16 mouse cellular contexts compared by ENCODE assay signal in genomic region chr2:23021320-23021719, GRCm38 (mm10). TPM values are rescaled to one million over a fixed set of nuclear protein-coding genes. Genes with fewer than 3 reads are reported as not detected.
A peak's percentile ranks its signal among the peaks of the same experiment; 100 is the strongest.
DNase-seq lines count a peak whose midpoint lies in the region; ATAC-seq and TF ChIP-seq lines count a peak whose summit lies in the region.
"Had no signal": no experiment of that assay in that cellular context is flagged by ENCODE, and none has a peak within 500 bp of the region (broad histone marks: within the 10 kb centered on the region; RNA-seq: fewer than 3 reads in every experiment).

No protein-coding gene starts in this region.

- peak overlapping the region; percentile 18 for H3K4me2 ChIP-seq in liver, embryonic 14.5 days (ENCODE audit: low read depth)
- H3K4me2 ChIP-seq in liver, postnatal 0 days (ENCODE audit: low read depth, low read length): no peak overlapping the region
- H3K4me2 ChIP-seq: heart, embryonic 15.5 days; hindbrain, embryonic 12.5 days; midbrain, embryonic 12.5 days; neural tube, embryonic 13.5 days had no signal

- peaks cover 15% of the 10 kb centered on the region for H3K79me2 ChIP-seq in heart, adult 2 months (replicated peaks; ENCODE audit: control insufficient read depth, insufficient read depth, low read length)
- peaks cover 100% of the 10 kb centered on the region for H3K79me2 ChIP-seq in macrophage (ENCODE audit: inconsistent target)

- WGBS in heart, adult 2 months: 70% methylated on average over 4 of the region's 4 CpGs
- 69% methylated on average over 4 of the region's 4 CpGs for WGBS in liver, embryonic 14.5 days (ENCODE audit: insufficient replicate concordance)
- 79% methylated on average over 4 of the region's 4 CpGs for WGBS in liver, postnatal 0 days (ENCODE audit: insufficient replicate concordance)
- 90% methylated on average over 4 of the region's 4 CpGs for WGBS in macrophage (ENCODE audit: missing documents)

- H3K36me3 ChIP-seq in heart, adult 2 months (ENCODE audit: control insufficient read depth, insufficient read depth, low read length): peaks cover 22% of the 10 kb centered on the region
- no peaks in the 10 kb centered on the region for H3K36me3 ChIP-seq in liver, embryonic 14.5 days (replicated peaks; ENCODE audit: control insufficient read depth, insufficient read depth, low read depth)
- 0 out of 2 replicates have a peak, but pooled peaks cover 2% of the 10 kb centered on the region for H3K36me3 ChIP-seq in liver, postnatal 0 days (replicated peaks; ENCODE audit: insufficient read depth, low read length)
- H3K36me3 ChIP-seq in macrophage (ENCODE audit: inconsistent target): no peaks in the 10 kb centered on the region
- H3K36me3 ChIP-seq: heart, embryonic 15.5 days; hindbrain, embryonic 12.5 days; midbrain, embryonic 12.5 days; neural tube, embryonic 13.5 days had no signal

- no peak for TF ChIP-seq POLR2A in heart, adult 2 months (IDR thresholded peaks at IDR 0.05; ENCODE audit: insufficient read depth, low read depth, low read length)
- TF ChIP-seq POLR2A in cortical plate, adult 2 months (IDR thresholded peaks at IDR 0.05; ENCODE audit: extremely low read depth, insufficient read depth, low read length): no peak

- no peak for ATAC-seq in liver, embryonic 14.5 days (ENCODE audit: insufficient read depth)
- no peak for ATAC-seq in liver, postnatal 0 days
- ATAC-seq: forebrain, embryonic 14.5 days had no signal

- H3K27me3 ChIP-seq in heart, adult 2 months (ENCODE audit: control insufficient read depth, insufficient read depth, low read length): no peaks in the 10 kb centered on the region
- H3K27me3 ChIP-seq in liver, embryonic 14.5 days (ENCODE audit: control insufficient read depth, insufficient read depth, low read length): no peaks in the 10 kb centered on the region
- no peaks in the 10 kb centered on the region for H3K27me3 ChIP-seq in liver, postnatal 0 days (ENCODE audit: insufficient read depth, low read length)
- H3K27me3 ChIP-seq: heart, embryonic 15.5 days; hindbrain, embryonic 12.5 days; midbrain, embryonic 12.5 days; neural tube, embryonic 13.5 days had no signal

- H3K9ac ChIP-seq in heart, adult 2 months (ENCODE audit: low read depth, low read length): no peak overlapping the region
- H3K9ac ChIP-seq in liver, embryonic 14.5 days (replicated peaks): no peak overlapping the region
- no peak overlapping the region for H3K9ac ChIP-seq in liver, postnatal 0 days (replicated peaks)
- H3K9ac ChIP-seq: heart, embryonic 15.5 days; hindbrain, embryonic 12.5 days; midbrain, embryonic 12.5 days; neural tube, embryonic 13.5 days had no signal

- H3K9me3 ChIP-seq in liver, embryonic 14.5 days (ENCODE audit: control insufficient read depth, low read length): no peaks in the 10 kb centered on the region
- H3K9me3 ChIP-seq in liver, postnatal 0 days (ENCODE audit: low read length): no peaks in the 10 kb centered on the region
- H3K9me3 ChIP-seq: embryonic facial prominence, embryonic 10.5 days; heart, embryonic 15.5 days; hindbrain, embryonic 12.5 days; midbrain, embryonic 12.5 days; neural tube, embryonic 13.5 days had no signal

- no peak for TF ChIP-seq EP300 in heart, adult 2 months (IDR thresholded peaks at IDR 0.05; ENCODE audit: insufficient read depth, low read depth, low read length)
- no peak for TF ChIP-seq EP300 in liver, embryonic 14.5 days (IDR thresholded peaks at IDR 0.05; ENCODE audit: low read depth)
- no peak for TF ChIP-seq EP300 in liver, postnatal 0 days (IDR thresholded peaks at IDR 0.05; ENCODE audit: low read depth)

- H3K27ac ChIP-seq in heart, adult 2 months: peak overlapping the region; percentile 61
- H3K27ac ChIP-seq in liver, embryonic 14.5 days: no peak overlapping the region
- H3K27ac ChIP-seq in liver, postnatal 0 days (ENCODE audit: low read depth): no peak overlapping the region
- H3K27ac ChIP-seq in cortical plate, adult 2 months (ENCODE audit: insufficient read depth, low read length): peak overlapping the region; percentile 84; the same call in 1 of the 2 replicates
- H3K27ac ChIP-seq in macrophage: 0 out of 2 replicates have a peak overlapping the region, but pooled peaks have one; percentile 4
- H3K27ac ChIP-seq: embryonic facial prominence, embryonic 10.5 days; hindbrain, embryonic 12.5 days; midbrain, embryonic 12.5 days; neural tube, embryonic 13.5 days had no signal

- no peak for DNase-seq in heart, adult 2 months
- DNase-seq in heart, postnatal 14 days: no peak
- no peak for DNase-seq in liver, embryonic 14.5 days (ENCODE audit: low read depth in 3 of 3, low spot score in 3 of 3)
- DNase-seq in liver, postnatal 0 days: no peak
- no peak for DNase-seq in ovary, postnatal 14 days (ENCODE audit: low spot score)
- no peak for DNase-seq in embryo, embryonic 11 days
- DNase-seq: cerebellum, adult 18-20 months; cerebellum, postnatal 36 days had no signal

- intact Hi-C loops in heart, adult 2 months (cut with DNase I): no loop called here
- intact Hi-C loops in heart, postnatal 14 days (cut with DNase I): no loop called here

- no peak for TF ChIP-seq CTCF in heart, adult 2 months (IDR thresholded peaks at IDR 0.05)
- TF ChIP-seq CTCF in liver, embryonic 14.5 days (IDR thresholded peaks at IDR 0.05; ENCODE audit: low read depth): no peak
- no peak for TF ChIP-seq CTCF in liver, postnatal 0 days (IDR thresholded peaks at IDR 0.05; ENCODE audit: low read depth)
- TF ChIP-seq CTCF in cortical plate, adult 2 months (IDR thresholded peaks at IDR 0.05; ENCODE audit: extremely low read depth, insufficient read depth, low read length): no peak

- no peak overlapping the region for H3K4me3 ChIP-seq in heart, adult 2 months
- no peak overlapping the region for H3K4me3 ChIP-seq in liver, embryonic 14.5 days (ENCODE audit: insufficient read depth in 1 of 2, low read depth in 2 of 2, low read length in 2 of 2)
- H3K4me3 ChIP-seq in liver, postnatal 0 days (ENCODE audit: low read depth, low read length): no peak overlapping the region
- H3K4me3 ChIP-seq in cortical plate, adult 2 months (ENCODE audit: insufficient read depth, low read length): no peak overlapping the region
- H3K4me3 ChIP-seq in macrophage (ENCODE audit: inconsistent target): no peak overlapping the region
- H3K4me3 ChIP-seq: embryonic facial prominence, embryonic 10.5 days; heart, embryonic 15.5 days; hindbrain, embryonic 12.5 days; midbrain, embryonic 12.5 days; neural tube, embryonic 13.5 days had no signal

- H3K4me1 ChIP-seq in heart, adult 2 months (ENCODE audit: control insufficient read depth, insufficient read depth, low read length): peaks cover 14% of the 10 kb centered on the region
- peaks cover 15 to 24% of the 10 kb centered on the region in 2 experiments for H3K4me1 ChIP-seq in liver, embryonic 14.5 days (replicated peaks; ENCODE audit: control insufficient read depth in 2 of 2, insufficient read depth in 2 of 2, low read length in 1 of 2)
- peaks cover 30% of the 10 kb centered on the region for H3K4me1 ChIP-seq in liver, postnatal 0 days (ENCODE audit: insufficient read depth)
- H3K4me1 ChIP-seq in cortical plate, adult 2 months (ENCODE audit: control insufficient read depth, insufficient read depth, low read length): peaks cover 8% of the 10 kb centered on the region
- H3K4me1 ChIP-seq: hindbrain, embryonic 12.5 days had no signal

RNA-seq across cellular contexts. Expression of gene Abi1, which starts 18.7 kb away (rescaled TPM):
- total RNA-seq in heart, adult 2 months (2021): 10 to 100 TPM; 20.9 to 23.5 TPM
- polyA plus RNA-seq in heart, adult 2 months (2012; rRNA removed): 32.6 and 40.9 TPM in 2 replicates
- 10 to 100 TPM; 29.0 to 32.6 TPM for total RNA-seq in heart, postnatal 14 days (2021)
- 22.4 and 24.4 TPM in 2 replicates for polyA plus RNA-seq in liver, embryonic 14.5 days (2012; rRNA removed)
- polyA plus RNA-seq in liver, embryonic 14.5 days (2014; fragmentation: Nextera tagmentation; extraction: Ambion mirVana): 14.8 and 16.2 TPM in 2 replicates
- polyA plus RNA-seq in liver, postnatal 0 days (2015; fragmentation: Nextera tagmentation; extraction: Ambion mirVana): 15.9 and 16.2 TPM in 2 replicates
- polyA plus RNA-seq in cortical plate, adult 2 months (2012; rRNA removed): 130 and 136 TPM in 2 replicates
- total RNA-seq in macrophage (2018; cell fraction: chromatin; rRNA removed): 100 to 1,000 TPM; 117 to 683 (median 226) TPM
- 100 to 1,000 TPM; 113 to 270 (median 156) TPM for total RNA-seq in macrophage (2018; cell fraction: cytosol; rRNA removed)
- 100 to 1,000 TPM; 146 to 571 (median 198) TPM for total RNA-seq in macrophage (2018; cell fraction: nucleus; rRNA removed)
- polyA plus RNA-seq in macrophage (2018): 113 to 184 TPM (median 141 TPM) in 3 replicates

RNA-seq across cellular contexts. Expression of gene Acbd5, which starts 46.6 kb away (rescaled TPM):
- 10 to 100 TPM; 26.5 to 28.0 TPM for total RNA-seq in heart, adult 2 months (2021)
- 4.1 and 7.0 TPM in 2 replicates for polyA plus RNA-seq in heart, adult 2 months (2012; rRNA removed)
- 10 to 100 TPM; 30.3 to 30.9 TPM for total RNA-seq in heart, postnatal 14 days (2021)
- polyA plus RNA-seq in liver, embryonic 14.5 days (2012; rRNA removed): 3.2 and 6.1 TPM in 2 replicates
- 10.4 and 11.1 TPM in 2 replicates for polyA plus RNA-seq in liver, embryonic 14.5 days (2014; fragmentation: Nextera tagmentation; extraction: Ambion mirVana)
- 38.3 and 41.5 TPM in 2 replicates for polyA plus RNA-seq in liver, postnatal 0 days (2015; fragmentation: Nextera tagmentation; extraction: Ambion mirVana)
- 44.0 and 46.4 TPM in 2 replicates for polyA plus RNA-seq in cortical plate, adult 2 months (2012; rRNA removed)
- total RNA-seq in macrophage (2018; cell fraction: chromatin; rRNA removed): 100 to 1,000 TPM in 4 of 26 experiments, 10 to 100 TPM in 22; 15.5 to 125 (median 53.1) TPM
- total RNA-seq in macrophage (2018; cell fraction: cytosol; rRNA removed): 10 to 100 TPM; 22.4 to 70.2 (median 40.5) TPM
- total RNA-seq in macrophage (2018; cell fraction: nucleus; rRNA removed): 100 to 1,000 TPM in 1 of 26 experiments, 10 to 100 TPM in 25; 24.2 to 106 (median 38.9) TPM
- polyA plus RNA-seq in macrophage (2018): 36.8 to 57.0 TPM (median 42.8 TPM) in 3 replicates

Comparison
In these comparisons a context has a peak if more than half of its experiments do, and no peak if none do; other contexts are left out.
1. H3K27ac ChIP-seq: peak in heart, adult 2 months (single experiment), cortical plate, adult 2 months (single experiment) and macrophage (single experiment); none in liver, embryonic 14.5 days (single experiment) and liver, postnatal 0 days (single experiment).